Mouse (Mus musculus): Measurements from ENCODE around the gene Yju2.

GRCm38 (mm10) chr17:56009962-56010240 is 51.0 kb downstream of the Yju2 start:
- TF ChIP-seq CTCF (conservative IDR thresholded peaks at IDR 0.05; ENCODE audit: low read length) (no peak), POU5F1 (IDR thresholded peaks at IDR 0.05; ENCODE audit: borderline replicate concordance, low read length) (no peak), NANOG (IDR thresholded peaks at IDR 0.05; ENCODE audit: borderline replicate concordance, low read length) (no peak)

Data from E14TG2a.4 (cell line).